Mouse (Mus musculus) liver, adult 2 months (tissue): ENCODE results near the gene Pcsk4. TPM values are rescaled to one million over a fixed set of nuclear protein-coding genes. Genes with fewer than 3 reads are reported as not detected.
A peak's percentile ranks its signal among the peaks of the same experiment; 100 is the strongest.

ENCODE experiments used
- DNase-seq: peaks from one replicate; pipeline ENCODE4 v3.0.0-alpha.2; 2011; ENCODE audit warnings: low read depth, low spot score; ENCODE audit errors: extremely low read depth
- H3K27ac ChIP-seq: fragments of 200-500 bp; replicated peaks from 2 replicates; pipeline ENCODE4 v1.5.1; 2012; ENCODE audit warnings: low read depth, mild to moderate bottlenecking, control low read depth, inconsistent platforms, low read length; ENCODE audit not compliant: insufficient read depth
- H3K27me3 ChIP-seq: fragments of 200-500 bp; 2 replicates; pipeline ENCODE4 v1.6.1; 2012; ENCODE audit warnings: mild to moderate bottlenecking, moderate library complexity, low read length, inconsistent platforms; ENCODE audit not compliant: control insufficient read depth, insufficient read depth
- H3K36me3 ChIP-seq: fragments of 200-500 bp; 2 replicates; pipeline ENCODE4 v1.6.1; 2012; ENCODE audit warnings: low read length, inconsistent platforms; ENCODE audit not compliant: control insufficient read depth, insufficient read depth
- H3K4me1 ChIP-seq: fragments of 200-500 bp; 2 replicates; pipeline ENCODE4 v1.6.1; 2011; ENCODE audit warnings: low read length; ENCODE audit not compliant: control insufficient read depth, insufficient read depth
- H3K4me3 ChIP-seq: fragments of 200-500 bp; 2 replicates; pipeline ENCODE4 v1.5.1; 2011; ENCODE audit warnings: low read depth, mild to moderate bottlenecking, control low read depth, low read length, moderate library complexity; ENCODE audit not compliant: insufficient read depth
- H3K79me2 ChIP-seq: fragments of 200-500 bp; 2 replicates; pipeline ENCODE4 v1.6.1; 2012; ENCODE audit warnings: inconsistent platforms, mild to moderate bottlenecking, low read length, moderate library complexity; ENCODE audit not compliant: control insufficient read depth, insufficient read depth
- H3K9ac ChIP-seq: fragments of 200-500 bp; 2 replicates; pipeline ENCODE4 v1.6.1; 2012; ENCODE audit warnings: low read depth, mild to moderate bottlenecking, control low read depth, inconsistent platforms, low read length
- CTCF ChIP-seq: fragments of 200-500 bp; IDR thresholded peaks from 2 replicates; pipeline ENCODE4 v1.5.1; 2011; ENCODE audit warnings: low read depth, low read length, control low read depth
- POLR2A ChIP-seq: fragments of 200-500 bp; IDR thresholded peaks from 2 replicates; pipeline ENCODE4 v1.6.1; 2011; ENCODE audit warnings: low read length, control low read depth; ENCODE audit not compliant: insufficient read depth; ENCODE audit errors: extremely low read depth
- WGBS: fragments of 180-500 bp; shearing (Covaris S2); methylation state at CpG from one replicate; pipeline ENCODE4 v1.1.7; 2018; 5-methylcytosine and 5-hydroxymethylcytosine counted together
- polyA plus RNA-seq: library from polyadenylated mRNA; depleted of rRNA; stranded (reverse); fragments of >200 nt; gene quantifications from 2 replicates; pipeline ENCODE4 v1.2.3, GENCODE M21; 2012
- total RNA-seq: library from RNA; depleted of rRNA; stranded (reverse); fragments of >200 nt; gene quantifications from 2 replicates; pipeline ENCODE4 v1.2.3, GENCODE M21; 2014

Pcsk4 gene
- total and polyA plus RNA-seq, 2 experiments, result 12.5 to 21.8 TPM

DNA sequence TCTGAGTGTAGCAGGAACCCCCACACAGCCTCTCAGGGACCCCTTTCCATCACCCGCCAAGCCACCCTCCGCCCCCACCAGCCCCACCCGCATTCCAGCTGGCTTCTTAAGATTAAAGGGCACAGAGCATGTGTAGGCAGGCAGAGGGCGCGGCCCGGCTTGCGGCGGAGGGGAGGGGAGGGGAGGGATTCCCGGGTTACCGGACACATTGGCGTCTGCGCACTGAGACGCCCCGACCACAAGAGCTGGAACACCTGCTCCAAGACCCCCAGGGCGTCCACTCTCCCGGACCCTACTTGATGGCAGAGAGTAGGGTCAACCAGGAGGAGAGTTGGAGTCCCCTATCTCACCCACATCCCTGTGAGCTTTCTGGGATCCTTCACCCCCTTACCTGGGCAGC, 15.8 kb upstream of the Pcsk4 start:
- Histone ChIP-seq H3K4me1 (peaks cover 16% of the 10 kb centered on the region), H3K4me3 (no peak overlapping the region), H3K27ac (no peak overlapping the region), H3K27me3 (no peaks in the 10 kb centered on the region; the same call in 1 of the 2 replicates), H3K79me2 (no peaks in the 10 kb centered on the region), H3K36me3 (no peaks in the 10 kb centered on the region), H3K9ac (no peak overlapping the region)
- no peak for TF ChIP-seq POLR2A
- TF ChIP-seq CTCF, result no peak
- WGBS, result 23% methylated on average over 16 of the region's 16 CpGs
- DNase-seq, result no peak

DNA sequence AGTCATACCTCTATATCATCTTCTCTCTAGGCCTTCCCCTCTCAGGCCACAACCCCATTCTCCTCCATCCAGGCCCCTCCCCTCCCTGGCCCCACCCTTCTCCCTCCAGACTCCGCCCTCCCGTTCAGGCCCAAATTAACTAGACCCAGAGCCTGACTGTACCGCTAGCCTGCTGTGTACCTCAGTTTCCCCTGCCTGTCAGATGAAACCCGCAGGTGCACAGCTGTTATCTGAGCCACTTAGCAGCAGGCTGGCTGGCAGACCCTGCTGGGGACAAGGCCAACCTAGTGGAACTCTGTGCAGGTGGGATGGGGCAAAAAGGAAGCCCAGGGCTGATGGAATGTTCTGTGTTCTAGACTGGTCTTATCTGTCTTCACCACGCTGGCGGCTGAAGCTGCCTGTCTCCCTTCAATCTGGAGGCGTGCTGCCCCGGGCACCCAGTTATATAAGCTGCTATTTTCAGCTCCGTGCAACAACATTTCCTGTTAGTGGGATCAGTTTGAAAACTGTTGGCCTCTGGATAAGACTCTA, 14.9 kb upstream of the Pcsk4 start:
- DNase-seq, result no peak
- H3K36me3 ChIP-seq, result no peaks in the 10 kb centered on the region
- TF ChIP-seq CTCF (no peak), POLR2A (no peak)
- WGBS, result 21% methylated on average over 9 of the region's 9 CpGs
- peaks cover 16% of the 10 kb centered on the region for H3K4me1 ChIP-seq
- no peak overlapping the region for H3K27ac ChIP-seq
- no peak overlapping the region for H3K4me3 ChIP-seq
- no peaks in the 10 kb centered on the region for H3K79me2 ChIP-seq
- H3K9ac ChIP-seq, result no peak overlapping the region
- no peaks in the 10 kb centered on the region; the same call in 1 of the 2 replicates for H3K27me3 ChIP-seq

DNA sequence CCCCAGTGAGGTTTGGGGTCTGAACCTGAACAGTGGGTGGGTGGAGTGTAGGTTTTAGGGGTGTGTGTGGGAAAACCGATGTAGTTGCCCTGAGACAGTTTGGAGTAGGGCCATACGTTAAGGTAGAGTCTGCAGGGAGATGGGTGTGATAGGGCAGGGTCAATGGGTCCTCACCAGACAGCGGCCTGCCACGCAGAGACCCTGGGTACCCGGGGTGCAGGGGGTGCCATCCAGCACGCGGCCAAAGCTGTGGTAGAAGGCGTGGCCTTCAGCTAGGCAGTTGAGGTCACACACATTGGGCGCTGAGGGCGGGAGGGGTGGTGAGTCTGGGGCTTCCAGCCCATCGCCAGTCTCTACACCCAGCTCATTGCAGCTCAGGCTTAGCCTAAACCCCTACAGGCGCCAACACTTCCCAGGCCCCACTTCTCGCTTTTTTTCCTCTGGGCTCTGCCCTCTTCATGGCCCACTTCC, 14.2 kb upstream of the Pcsk4 start:
- Histone ChIP-seq H3K79me2 (no peaks in the 10 kb centered on the region), H3K9ac (no peak overlapping the region), H3K36me3 (no peaks in the 10 kb centered on the region), H3K27ac (no peak overlapping the region), H3K4me3 (no peak overlapping the region), H3K4me1 (peaks cover 16% of the 10 kb centered on the region), H3K27me3 (no peaks in the 10 kb centered on the region; the same call in 1 of the 2 replicates)
- DNase-seq, result no peak
- TF ChIP-seq CTCF (no peak), POLR2A (no peak)
- WGBS, result 48% methylated on average over 13 of the region's 13 CpGs

- peak overlapping the region; percentile 46; the same call in 1 of the 2 replicates for H3K4me3 ChIP-seq
- H3K27me3 ChIP-seq, result no peaks in the 10 kb centered on the region; the same call in 1 of the 2 replicates
- no peaks in the 10 kb centered on the region for H3K79me2 ChIP-seq
- DNase-seq, result peak; percentile 64
- 1% methylated on average over 31 of the region's 33 CpGs for WGBS
- no peaks in the 10 kb centered on the region for H3K36me3 ChIP-seq
- no peak for TF ChIP-seq CTCF
- no peak for TF ChIP-seq POLR2A
- H3K27ac ChIP-seq, result no peak overlapping the region
- H3K9ac ChIP-seq, result peak overlapping the region; percentile 56
- peaks cover 13% of the 10 kb centered on the region for H3K4me1 ChIP-seq
These were observed 13.6 kb upstream of the Pcsk4 start for GRCm38 (mm10) chr10:80342749-80343424.

DNA sequence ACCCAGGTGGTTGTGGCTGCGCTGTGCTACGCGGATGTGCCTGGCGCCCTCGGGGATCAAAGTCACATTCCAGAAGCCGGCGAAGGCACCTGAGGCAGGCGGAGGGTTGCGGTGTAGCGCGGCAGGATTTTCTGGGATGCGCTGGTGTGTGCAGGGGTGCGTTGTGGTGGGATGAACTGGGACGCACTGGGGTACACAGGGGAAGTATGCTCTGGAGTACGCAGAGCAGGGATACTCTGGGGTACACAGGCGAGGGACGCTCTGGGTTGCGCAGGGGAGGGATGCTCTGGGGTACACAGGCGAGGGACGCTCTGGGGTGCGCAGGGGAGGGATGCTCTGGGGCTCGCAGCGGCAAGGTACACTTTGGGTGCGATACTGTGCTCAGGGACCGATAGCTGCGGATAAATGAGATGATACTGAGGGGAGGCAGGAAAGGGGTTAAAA, 13.0 kb upstream of the Pcsk4 start:
- Histone ChIP-seq H3K27ac (no peak overlapping the region), H3K36me3 (no peaks in the 10 kb centered on the region), H3K4me1 (peaks cover 11% of the 10 kb centered on the region), H3K79me2 (no peaks in the 10 kb centered on the region), H3K4me3 (no peak overlapping the region; the same call in 1 of the 2 replicates), H3K9ac (no peak overlapping the region), H3K27me3 (no peaks in the 10 kb centered on the region; the same call in 1 of the 2 replicates)
- no peak for TF ChIP-seq CTCF
- TF ChIP-seq POLR2A, result no peak
- 9% methylated on average over 26 of the region's 26 CpGs for WGBS
- no peak for DNase-seq
